Mouse (Mus musculus): Measurements from ENCODE around the gene Lpin3.

The Lpin3 gene

GRCm38 (mm10) chr2:160932981-160933380 lies 52.5 kb downstream of the Lpin3 start:
- in situ Hi-C loops (cut with MboI), result no loop called here

DNA sequence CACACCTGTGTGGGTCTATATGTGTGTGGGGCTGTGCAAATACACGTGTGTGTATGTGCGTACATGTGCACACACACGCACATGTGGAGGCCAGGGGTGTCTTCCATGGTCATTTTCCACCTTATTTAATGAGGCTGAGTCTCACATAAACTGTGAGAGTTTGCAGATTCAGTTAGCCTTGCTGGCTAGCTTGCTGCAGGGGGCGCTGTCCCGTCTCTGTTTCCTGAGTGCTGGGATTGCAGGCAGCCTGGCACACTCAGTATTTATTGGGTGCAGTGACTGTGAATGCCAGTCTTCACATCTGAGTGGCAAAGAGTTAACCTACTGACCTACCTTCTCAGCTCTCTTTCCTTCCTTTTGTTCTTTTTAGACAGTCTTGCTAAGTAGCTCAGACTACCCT lies 53.4 kb downstream of the Lpin3 start:
- in situ Hi-C loops (cut with MboI), result no loop called here

- in situ Hi-C loops (cut with MboI), result no loop called here
Measured at GRCm38 (mm10) chr2:160934451-160934850, 54.0 kb downstream of the Lpin3 start.

DNA sequence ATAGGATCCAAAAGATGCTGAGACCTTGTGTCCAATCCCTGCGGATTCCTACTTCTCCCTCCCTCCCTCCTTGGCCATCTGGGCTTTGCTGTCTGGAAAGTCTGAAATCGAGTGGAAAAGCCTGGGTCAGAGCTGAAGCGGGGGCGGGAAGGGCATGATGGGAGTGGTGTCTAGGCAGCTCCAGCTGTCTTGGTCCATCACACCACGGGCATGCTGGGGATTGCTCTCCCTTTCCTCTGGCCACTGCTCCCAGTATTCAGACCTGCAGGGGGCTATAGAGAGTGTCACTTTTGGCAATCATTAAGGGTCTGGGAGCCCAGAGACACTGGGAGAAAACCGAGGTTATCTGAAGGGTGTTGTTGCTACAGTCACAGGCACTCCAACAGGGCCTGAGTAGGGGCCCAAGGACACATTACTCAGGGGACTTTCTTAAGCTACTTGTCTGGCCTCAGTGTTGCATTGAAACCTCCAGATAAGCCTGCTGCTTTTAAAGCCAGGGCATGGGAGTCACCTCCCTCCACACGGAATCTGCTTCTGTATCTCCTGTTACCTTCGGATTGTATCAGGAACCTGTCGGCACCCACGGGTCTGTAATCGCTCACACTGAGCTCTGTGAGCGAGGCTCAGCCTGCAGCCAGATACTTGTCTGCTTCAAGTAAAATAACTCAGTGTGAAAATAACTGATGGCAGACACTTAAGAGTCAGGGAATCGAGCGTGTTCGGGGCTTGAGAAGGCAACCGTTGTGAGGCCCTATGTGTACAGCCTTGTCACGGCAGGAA lies 60.6 kb downstream of the Lpin3 start:
- in situ Hi-C loops (cut with MboI), result no loop called here

DNA sequence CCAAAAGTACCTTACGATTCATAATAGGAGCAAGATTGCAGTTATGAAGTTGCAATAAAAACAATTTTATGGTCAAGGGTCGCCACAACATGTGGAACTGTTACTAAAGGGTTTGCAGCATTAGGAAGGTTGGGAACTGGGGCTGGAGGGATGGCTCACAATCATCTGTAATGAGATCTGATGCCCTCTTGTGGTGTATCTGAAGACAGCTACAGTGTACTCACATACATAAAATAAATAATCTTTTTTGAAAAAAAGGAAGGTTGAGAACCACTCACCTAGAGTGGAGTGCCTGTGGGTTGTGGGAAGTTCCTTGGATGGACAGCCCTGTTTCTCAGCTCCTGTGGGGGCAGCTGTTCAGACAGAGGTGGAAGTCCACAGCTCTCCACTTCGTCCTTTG lies 62.0 kb downstream of the Lpin3 start:
- in situ Hi-C loops (cut with MboI), result no loop called here

DNA sequence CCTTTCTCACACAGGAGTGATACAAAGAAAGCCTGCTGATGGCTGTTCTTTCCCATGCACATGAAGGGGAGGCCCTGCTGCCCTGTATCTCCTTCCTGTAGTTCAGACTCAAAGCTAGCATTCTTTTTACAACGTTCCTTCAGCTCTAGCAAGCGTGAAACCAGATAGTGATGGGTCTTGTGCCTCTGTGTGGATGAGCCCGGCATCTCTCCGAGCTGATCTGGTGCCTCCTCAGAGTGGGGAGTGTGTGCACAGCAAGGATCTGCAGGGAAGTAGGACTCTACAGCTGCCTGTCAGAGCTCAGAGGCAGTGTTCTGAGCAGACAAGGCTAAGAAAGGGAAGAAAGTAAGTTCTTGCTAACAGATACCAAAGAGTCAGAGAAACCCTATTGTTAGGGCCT lies 71.1 kb downstream of the Lpin3 start:
- in situ Hi-C loops (cut with MboI), result no loop called here

DNA sequence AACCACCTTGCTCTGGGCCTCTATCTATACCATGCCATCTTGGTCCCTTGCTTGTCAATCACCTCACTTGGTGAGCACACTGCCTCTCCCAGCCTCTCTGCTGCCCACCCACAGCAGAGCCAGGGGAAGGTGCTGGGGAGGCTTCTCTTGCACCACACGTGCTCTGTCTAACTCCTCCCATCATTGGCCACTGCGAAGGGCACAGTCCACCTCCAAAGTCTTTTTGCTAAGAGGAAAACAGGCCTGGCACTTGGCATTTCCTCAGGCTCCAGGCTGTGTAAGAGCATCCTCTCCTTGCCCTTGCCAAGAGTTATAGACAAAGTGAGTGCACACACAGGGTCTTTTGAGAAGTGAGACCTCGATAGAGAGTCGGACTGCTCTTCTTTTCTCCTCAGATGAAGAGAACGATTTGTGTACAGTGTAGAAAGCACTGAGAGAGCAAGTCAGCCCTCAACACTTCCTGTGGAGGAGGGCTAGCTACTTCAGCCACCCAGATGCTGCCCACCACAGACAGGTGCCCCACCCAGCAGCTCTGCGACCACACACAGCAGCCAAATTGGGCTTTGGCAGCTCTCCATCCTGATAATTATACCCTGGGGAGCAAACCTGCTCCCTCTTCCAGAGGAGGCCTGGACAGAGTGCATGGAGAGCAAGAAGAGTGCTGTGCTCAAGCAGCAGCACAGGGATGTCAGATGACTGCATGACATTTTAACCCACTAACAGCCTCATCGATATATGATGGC lies 72.8 kb downstream of the Lpin3 start:
- in situ Hi-C loops (cut with MboI), result no loop called here

GRCm38 (mm10) chr2:160954541-160954940 lies 74.1 kb downstream of the Lpin3 start:
- in situ Hi-C loops (cut with MboI), result no loop called here

- in situ Hi-C loops (cut with MboI), result no loop called here
Measured at GRCm38 (mm10) chr2:160955331-160955730, 74.9 kb downstream of the Lpin3 start.
